Mouse (Mus musculus) ES-CJ7 (cell line): Measurements from ENCODE around the gene Ncan.

Experiments
- DNase-seq: peaks from one replicate; pipeline ENCODE4 v3.0.0; 2011; ENCODE audit warnings: low read depth, low spot score

Gene Ncan

GRCm38 (mm10) chr8:70120667-70121066, at the start of gene Ncan:
TSS of gene Ncan (minus strand) at chr8:70120873.
- DNase-seq, result peak; percentile 96

GRCm38 (mm10) chr8:70170116-70170515, 49.4 kb upstream of the Ncan start:
- DNase-seq, result no peak

GRCm38 (mm10) chr8:70166504-70167110, 45.9 kb upstream of the Ncan start:
- peak; percentile 78 for DNase-seq

DNA sequence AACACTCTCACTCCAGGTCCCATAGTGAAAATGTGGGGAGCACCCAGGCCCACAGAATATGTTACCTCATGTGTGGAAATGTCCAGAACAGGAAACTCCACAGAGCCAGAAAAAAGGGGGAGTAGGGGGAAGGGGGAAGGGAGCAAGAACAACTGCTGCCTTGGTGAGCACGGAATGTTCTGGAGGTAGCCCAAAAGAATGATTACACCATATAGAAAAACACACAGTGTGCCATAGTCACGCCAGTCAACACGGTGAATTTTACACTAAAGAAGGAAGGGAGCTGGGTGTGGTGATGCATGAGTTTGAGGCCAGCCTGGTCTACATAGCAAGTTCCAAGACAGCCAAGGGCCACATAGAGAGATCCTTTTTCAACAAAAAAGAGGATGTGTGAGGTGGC, 42.6 kb upstream of the Ncan start:
- DNase-seq, result no peak

DNA sequence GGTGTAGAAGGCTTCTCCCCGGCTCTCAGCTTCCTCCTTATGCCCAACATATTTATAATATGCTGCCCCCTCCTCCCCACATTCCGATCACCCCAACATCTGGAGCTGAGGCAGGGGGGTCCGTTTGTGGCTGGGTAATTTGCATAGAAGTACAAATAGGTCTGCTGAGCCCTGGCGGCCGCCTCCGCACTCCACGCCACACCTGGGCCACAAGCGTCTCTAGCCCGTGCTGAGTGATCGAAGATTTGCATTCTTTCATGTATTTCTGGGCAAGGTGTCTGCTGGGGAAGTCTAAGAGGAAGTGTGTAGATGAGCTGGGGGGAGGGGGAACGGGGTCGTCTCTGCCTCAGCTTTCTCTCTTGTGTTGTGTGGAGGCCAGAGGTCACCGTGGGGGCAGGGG, 39.3 kb upstream of the Ncan start:
- DNase-seq, result peak; percentile 53

DNA sequence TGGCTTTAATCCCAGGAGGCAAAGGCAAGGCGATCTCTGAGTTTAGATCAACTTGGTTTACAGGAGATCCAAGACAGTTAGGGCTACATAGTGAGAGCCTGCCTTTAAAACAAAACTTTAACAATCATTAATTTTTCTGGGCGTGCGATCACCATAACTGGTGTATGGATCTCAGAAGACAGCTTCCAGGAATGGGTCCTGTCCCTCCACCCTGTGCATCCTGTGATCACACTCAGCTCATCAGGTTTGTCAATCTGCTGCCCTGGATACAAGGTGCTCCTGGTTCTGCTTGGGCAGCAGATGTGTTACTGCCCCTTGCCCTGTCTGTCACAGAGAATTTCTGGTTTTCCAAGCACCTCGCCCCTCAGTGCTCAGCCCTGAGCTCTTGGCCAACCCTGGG, 38.5 kb upstream of the Ncan start:
- no peak for DNase-seq

- DNase-seq, result peak; percentile 90
These were observed 37.6 kb upstream of the Ncan start for GRCm38 (mm10) chr8:70158069-70158853.

GRCm38 (mm10) chr8:70157240-70157800, 36.6 kb upstream of the Ncan start:
- no peak for DNase-seq

- DNase-seq, result peak; percentile 93
These were observed 32.0 kb upstream of the Ncan start for GRCm38 (mm10) chr8:70152537-70153257.

- no peak for DNase-seq
These were observed 29.5 kb upstream of the Ncan start for GRCm38 (mm10) chr8:70150158-70150557.

GRCm38 (mm10) chr8:70147678-70148607, 27.3 kb upstream of the Ncan start:
- no peak for DNase-seq

DNA sequence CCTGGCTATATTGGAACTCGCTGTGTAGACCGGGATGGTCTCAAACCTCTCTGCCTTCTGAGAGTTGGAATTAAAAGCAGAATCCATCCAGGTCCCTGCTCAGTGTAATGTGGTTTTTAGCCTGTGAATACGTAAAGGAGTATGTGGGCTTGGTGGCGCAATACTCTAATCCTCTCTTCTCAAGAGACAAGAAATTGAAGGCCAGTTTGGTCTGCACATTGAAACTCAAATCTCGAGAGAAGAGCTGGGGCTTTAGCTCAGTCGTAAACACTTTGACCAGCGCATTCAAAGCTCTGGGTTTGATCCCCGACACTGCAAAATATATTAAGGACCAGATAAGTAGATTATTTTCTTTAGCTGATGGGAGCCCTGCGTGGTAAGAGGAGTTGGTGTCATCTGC, 19.3 kb upstream of the Ncan start:
- no peak for DNase-seq

GRCm38 (mm10) chr8:70139026-70139857, 18.6 kb upstream of the Ncan start, which contains the start of the genes Rfxank, Borcs8 and Mef2b:
TSS of gene Rfxank (minus strand) at chr8:70139154.
TSS of gene Borcs8 (plus strand) at chr8:70139499.
TSS of gene Mef2b (plus strand) at chr8:70139711.
- DNase-seq, result peak; percentile 100

GRCm38 (mm10) chr8:70137890-70138289, 17.2 kb upstream of the Ncan start:
- no peak for DNase-seq

DNA sequence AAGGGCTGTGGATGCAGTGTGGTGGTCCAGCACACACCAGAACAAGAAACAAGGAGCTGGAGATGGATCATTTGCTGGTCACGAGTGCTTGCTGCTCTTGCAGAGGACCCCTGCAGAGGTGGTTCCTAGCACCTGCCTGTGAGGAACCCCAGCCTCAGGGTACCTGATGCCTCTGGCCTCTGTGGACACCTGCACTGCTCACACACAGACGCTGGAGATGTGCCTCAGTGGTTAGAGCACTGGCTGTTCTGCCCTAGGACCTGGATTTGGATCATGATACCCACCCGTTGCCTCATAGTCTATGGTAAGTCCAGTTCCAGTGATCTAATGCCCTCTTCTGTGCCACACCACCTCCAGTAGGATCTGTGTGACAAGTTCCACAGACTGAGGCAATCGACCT, 15.9 kb upstream of the Ncan start:
- no peak for DNase-seq

DNA sequence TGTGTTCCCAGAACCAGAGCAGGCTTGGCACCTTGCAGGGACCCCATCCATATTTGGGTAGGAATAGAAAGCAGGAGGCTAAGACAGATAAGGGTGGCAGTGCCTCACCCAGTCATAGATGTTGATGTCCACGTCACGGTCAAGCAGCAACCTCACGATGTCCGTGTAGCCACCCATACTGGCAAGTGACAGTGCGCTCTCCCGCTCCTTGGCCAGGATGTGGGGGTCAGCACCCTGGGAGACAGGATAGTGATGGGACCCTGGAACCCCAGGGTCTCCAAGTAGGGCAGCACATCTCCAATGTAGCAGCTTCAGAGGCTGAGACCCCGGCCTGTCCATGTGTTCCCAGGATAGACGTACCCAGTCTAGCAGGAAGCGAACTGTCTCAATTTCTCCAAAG, 14.3 kb upstream of the Ncan start:
- no peak for DNase-seq

DNA sequence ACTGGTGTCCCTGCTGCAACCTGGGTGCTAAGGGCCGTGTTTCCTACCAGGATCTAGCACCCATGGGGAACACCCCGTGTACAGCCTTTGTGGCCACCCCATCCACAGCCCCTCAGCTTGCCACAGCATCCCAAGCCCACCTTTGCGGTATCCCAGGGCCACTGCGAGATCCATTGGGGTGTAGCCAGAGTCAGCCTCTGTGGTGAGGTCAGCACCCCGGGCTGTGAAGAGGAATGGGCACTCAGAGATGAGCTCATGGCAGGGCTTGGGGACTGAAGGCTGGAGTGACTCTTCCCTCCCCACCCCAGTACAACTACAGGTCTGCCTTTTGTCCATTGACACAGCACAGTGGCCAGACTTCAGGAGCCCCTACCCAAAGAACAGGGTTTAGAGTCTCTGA, 13.4 kb upstream of the Ncan start:
- DNase-seq, result no peak

DNA sequence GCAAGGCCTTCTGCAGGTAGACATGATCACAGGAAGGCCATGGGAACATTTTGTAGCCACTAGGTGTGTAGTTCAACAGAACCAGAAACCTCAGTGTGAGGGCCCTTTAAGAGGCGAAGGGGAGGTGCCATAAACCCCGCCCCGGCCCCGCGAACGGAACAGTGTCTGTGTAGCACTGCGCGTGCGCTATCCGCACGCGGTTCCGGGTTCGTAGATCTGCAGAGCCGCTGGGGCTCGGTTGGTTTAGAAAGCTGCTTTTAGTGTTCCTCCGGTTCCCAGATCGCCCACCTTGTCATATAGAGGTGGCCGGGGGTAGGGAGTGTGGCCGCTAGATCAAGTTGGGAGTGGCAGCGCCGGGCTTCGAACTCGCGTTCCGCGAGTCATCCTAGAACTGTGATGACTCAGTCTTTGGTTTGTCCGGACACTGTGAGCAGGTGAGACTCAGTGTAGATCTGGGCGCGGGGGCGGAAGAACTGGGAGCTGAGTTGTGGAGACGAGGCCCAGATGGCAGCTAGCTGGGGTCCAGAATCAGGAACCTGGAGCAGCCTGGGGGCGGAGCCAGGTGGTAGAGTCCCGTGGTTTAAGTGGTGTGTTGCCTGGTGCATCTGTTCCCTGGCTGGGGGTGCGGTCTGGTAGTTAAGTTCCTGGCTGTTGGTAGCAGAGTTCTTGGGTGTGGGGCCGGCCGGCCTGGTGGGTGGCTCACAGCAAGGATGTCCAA, 10.7 kb upstream of the Ncan start, which contains the start of gene Nr2c2ap:
Nr2c2ap (plus strand) TSS at position 168 of the 718 bp plus-strand sequence.
- DNase-seq, result peak; percentile 95

- DNase-seq, result peak; percentile 43
These were observed 9.4 kb upstream of the Ncan start for GRCm38 (mm10) chr8:70130066-70130465.
